Mouse (Mus musculus): ENCODE data around the gene Cbx6.
"Not testable (repeated sequence)": the region's sequence is repeated elsewhere in the genome, so short reads cannot be mapped to it uniquely, and the experiment has no call there.

Cbx6 gene

DNA sequence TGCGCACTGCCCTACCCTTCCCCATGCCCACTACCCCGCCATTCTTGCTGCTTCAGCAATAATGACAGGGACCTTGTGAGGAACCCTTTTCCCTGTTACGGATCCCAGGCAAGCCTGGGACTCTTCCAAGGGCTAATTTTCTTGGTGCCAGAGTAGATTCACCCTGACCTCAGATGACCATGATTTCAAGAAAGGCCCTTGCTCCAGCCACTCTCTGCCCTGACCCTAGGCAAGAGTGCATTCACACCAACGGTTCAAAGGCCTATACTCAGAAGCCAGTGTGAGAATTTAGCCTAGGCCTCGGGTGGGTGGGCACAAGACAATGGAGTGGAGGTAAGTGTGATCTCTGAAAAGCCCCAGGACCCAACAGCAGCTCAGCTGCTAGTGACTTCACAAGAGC lies 5.1 kb downstream of the Cbx6 start:
- DNase-seq: no peak

DNA sequence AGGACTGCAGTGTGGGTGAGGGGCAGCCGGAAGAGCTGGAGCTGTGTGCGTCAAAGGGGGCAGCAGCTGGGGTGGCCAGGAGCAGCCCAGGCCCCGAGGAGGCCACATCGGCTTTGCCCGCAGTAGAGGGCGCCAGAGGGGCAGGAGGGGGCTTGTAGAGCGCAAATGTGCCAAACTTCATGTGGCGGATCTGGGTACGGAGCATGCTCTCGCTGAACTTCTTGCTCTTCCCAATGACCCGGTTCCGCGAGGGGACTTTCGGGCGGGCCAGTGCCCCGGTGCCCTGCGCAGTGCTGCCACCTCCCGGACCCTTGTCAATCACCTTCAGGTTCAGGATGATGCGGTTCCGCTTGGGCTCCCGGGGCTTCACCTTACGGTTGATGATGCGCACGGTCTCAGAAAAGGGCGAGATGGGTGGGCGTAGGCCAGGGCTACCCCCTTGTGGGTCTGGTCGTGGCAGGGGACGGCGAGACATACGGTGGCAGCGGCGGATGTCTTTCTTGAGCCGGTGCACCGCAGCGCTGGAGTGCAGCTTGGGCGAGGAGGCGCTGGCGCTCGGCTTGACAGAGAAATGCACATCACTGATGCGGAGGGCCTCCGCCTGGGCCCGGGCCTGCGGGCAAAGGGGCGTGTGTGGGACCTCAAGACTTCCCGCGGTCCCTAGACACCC lies 6.0 kb downstream of the Cbx6 start:
- DNase-seq: peak; percentile 30

DNA sequence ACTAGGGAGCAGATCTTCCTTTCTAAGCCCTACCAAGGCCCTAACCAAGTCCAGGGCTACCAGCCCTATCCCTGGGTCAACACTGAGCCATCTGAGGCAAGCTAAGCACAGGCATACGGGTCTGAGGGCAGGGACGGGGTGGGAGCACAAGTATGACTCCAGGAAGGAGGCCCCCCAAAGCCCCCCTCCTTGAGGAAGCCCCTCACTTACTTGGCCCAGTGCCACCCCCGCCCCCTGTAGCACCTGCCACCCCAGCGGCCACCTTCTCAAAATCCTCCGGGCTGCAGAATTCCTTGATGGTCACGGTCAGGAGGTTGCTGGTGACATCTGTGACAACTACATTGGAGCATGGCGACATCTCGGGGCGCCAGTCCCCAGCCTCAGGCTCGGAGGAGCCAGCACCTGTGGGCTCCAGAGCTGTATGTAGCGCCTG lies 6.7 kb downstream of the Cbx6 start:
- no peak for DNase-seq

DNA sequence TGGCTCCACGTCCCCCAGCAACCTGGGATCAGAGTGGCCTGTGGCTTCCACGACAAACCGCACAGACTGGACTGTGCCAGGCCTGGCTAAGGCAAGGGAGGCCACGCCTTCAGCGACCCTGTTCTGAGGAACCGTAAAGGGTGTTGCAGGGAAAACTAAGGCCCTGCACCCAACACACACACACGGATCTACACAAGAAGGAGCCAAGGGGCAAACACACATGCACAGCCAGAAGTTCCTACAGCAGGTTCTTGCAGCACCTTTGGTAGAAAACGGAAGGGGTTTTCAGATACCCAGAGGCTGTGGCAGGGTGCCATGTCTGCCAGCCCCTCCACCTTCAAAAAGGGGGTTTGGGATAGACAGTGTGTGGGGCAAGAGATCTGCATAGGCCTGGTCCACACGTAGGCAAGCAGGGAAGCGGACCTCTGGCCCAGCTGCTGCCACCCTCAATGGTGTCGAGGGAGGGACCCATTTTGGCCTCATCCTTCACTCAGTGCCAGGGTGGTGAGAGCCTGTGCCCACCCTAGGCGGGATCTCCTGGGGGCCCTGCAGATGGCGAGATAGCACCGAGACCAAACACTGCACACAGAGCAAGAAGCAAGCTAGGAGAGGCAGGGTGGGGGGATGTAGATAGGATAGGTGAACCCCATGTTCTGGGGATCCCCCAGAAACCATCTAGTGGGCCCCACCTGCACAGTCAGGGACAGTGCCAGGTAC lies 7.3 kb downstream of the Cbx6 start:
- no peak for DNase-seq

DNA sequence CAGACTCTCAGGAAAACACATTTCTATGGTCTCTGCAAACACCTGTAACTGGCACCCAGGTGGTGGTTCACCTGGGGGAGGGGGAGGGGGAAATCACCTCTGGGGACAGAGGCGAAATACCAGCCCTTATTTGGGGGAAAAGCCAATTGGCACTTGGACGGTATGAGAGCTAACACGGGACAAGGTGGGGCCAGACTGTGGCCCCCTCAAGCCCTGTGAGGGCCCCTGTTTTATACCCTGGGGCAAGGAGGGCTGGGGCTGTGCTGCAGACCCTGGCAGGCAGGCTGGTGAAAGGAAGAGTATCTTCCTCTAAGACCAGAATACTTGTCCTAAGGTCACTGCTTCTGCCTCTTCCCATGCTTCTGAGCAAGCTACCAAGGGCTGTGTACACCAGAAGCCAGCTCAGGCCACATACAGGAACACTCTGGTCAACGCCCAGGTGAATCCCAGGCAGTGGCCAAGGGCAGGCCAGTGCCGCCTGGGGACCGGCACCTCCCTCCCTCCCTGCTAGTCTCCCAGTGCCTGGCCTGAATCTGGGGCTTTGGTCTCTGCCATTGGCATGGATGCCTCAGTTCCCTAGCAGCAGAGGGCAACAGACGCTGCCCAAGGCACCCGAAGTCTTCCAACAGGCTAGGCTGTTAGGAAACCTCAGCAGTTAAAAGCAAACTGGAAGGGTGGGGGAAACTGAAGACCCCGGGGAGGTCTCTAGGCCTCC lies 8.1 kb downstream of the Cbx6 start:
- no peak for DNase-seq

DNA sequence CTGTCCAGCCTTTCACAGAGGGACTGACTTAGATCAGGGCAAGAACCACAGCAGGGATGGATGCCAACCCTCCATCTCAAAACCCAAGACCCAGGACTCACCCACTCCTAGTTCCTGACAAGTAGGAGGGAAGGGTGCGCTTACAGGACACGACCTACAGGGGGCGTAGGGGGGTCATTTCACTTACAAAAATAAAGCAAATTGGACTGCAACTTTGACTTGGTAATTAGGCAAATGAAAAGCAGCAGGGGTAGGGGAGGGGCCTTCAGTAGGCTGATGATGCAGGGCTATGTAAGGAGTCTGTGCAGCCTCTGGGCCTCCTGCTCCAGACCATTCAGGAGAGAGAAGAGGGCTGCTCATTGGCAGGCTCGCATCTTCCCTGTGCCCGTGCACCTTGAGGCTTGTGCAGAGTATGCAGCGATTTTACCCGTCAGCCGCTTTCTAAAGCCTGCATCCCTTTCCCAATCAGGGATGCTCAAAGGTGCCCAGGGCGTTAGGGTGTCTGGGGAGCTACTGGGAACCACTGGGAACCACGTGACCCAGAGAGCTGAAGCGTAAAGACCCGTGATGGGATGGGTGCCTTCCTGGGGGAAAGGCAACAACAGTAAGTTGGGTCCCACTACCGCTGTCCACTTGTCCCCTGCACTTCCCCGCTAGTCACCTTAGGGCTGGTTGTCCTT lies 9.2 kb downstream of the Cbx6 start:
- DNase-seq: no peak

DNA sequence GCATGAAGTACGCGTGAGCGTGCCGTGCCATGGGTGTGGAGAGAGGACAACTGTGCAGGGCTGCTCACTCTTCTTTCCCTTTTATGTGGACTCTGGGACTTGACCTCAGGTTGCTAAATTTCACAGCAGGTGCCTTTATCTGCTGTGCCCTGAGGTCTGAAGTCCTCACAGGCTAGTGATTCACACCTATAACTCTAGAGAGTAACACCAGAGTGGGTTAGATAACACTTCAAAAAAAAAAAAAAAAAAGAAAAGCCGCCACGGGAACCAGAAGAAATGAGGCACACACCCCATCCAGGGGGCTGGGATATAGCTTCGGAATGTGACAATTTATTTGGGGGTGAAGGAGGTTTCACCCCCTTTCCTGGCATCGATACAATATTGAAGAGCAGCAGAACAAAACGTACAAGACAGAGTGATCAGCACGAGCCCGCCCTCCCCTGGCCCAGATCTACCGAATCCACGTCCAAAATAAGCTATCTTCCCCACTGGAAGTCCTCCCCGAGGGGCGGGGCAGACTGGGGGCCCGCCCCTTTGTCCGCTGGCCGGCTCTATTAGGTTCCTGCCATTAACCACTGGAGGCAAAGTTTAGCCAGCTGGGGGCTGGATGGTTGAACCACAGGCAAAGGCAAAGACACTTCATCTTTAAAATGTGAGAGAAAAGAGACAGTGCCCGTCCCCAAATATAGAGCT lies 10.8 kb downstream of the Cbx6 start:
- DNase-seq: no peak

DNA sequence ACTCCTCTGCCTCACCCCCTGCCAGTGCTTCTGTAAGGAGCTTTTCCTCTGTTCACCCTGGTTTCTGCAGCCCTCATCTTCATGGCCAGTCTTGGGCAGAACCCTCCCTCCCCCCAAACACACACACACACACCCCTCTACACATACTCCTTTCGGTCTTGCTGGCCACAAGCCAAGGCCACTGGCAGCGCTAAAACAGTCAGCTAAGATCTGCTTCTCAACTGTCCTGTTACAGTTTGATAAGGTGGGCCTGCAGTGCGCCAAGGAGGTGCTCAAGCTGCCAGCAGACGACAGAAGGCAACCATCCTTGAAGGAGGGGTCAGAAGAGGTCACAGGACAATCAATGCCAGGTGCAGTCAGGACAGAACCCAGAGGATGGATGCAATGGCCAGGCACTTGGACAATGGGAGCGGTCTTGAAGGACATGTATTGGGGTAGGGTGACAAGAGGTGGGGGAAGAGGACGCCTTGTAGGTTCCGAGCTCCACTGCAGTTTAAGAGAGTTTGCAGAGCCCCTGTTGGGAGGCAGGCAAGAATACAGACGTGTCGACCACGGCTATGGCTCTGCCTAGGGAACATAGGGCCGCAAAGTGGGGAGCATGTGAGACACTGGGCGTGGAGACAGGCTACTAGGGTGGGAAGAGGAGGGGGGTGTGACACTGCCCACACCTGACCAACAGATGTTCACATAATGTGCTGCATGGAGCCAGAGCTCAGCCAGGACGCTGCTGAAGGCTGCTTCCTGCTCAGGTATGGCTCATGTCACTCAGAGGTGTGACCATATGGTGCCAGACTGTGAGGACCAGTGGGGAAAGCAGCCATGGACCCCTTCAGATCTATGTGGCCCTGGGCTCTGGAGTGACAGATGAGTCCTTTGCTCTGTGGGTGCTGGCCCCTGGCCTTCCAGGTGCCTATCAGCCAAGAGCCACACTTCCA lies 12.0 kb downstream of the Cbx6 start:
- no peak for DNase-seq

DNA sequence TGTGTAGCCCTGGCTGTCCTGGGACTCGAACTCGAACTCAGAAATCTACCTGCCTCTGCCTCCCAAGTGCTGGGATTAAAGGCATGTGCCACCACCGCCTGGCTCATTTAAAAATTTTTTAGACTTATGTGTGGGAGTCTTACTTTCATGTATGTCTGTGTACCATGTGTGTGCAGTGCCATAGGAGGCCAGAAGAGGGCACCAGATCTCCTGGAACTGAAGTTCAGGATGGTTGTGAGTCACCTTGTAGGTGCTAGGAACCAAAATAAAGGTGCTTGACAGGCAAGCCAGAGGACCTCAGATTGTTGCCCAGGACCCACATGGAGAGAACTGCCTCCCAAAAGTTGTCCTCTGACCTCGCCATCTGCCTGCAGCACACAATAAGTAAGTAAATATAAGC lies 16.2 kb downstream of the Cbx6 start:
- DNase-seq: no peak

DNA sequence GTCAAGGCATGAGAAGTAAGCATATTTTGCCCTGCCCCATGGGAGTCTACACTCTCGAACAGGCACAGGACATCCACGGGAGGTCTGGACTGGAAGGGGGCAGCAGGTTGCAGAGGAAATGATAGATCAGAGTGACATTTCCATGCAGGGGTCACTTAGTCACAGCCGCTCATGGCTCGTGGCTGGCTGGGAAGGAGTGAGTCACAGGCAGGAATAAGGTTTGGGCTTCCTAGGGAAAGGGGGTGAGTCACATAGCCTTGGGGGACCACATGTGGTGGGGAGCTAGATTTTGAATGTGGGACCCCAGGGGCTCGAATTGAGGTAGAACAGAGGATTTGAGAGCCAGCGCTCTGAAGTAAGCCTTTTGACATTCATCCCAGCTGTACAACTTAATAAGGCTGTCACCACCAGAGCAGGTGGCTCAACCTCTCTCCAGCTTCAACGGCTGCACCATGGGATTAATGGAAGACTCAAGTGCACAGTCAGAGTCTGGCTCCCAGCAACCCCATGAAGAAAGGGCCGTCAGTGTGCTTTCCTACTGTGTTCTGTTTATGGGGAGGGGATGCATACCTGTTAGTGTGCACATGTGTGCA lies 20.7 kb downstream of the Cbx6 start:
- DNase-seq: no peak

DNA sequence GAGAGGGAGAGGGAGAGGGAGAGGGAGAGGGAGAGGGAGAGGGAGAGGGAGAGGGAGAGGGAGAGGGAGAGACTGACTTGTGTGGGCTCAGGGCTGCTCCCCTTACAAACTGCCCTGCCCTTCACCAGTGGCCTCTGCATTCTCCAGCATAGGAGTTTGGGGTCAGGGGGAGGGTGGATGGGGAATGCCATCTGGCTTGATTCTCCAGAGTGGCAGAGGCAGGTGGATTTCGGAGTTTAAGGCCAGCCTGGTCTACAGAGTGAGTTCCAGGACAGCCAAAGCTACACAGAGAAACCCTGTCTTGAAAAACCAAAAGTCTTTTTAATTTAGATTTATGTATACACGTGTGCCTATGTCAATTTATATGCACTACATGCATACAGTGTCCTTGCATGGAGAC lies 21.6 kb downstream of the Cbx6 start:
- not testable (repeated sequence) for DNase-seq

DNA sequence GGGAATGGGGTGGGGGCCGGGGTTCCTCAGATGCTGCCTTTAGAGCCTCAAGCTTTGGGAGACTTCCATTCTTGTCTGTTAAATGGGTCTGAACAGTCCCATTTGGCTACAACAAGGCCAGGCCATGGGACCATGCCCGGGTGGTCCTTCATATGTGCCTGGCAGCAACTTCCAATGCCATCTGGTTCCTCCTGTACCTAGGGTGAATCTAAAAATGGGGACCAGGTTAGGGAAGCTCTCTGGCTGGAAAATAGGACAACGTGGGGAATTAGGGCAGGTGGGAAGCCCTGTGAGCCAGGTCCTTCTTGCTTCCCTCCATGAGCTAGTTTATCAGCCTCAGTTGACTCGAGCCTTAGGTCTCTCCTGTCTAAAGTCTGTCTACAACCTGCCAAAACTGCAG lies 23.5 kb downstream of the Cbx6 start:
- no peak for DNase-seq

DNA sequence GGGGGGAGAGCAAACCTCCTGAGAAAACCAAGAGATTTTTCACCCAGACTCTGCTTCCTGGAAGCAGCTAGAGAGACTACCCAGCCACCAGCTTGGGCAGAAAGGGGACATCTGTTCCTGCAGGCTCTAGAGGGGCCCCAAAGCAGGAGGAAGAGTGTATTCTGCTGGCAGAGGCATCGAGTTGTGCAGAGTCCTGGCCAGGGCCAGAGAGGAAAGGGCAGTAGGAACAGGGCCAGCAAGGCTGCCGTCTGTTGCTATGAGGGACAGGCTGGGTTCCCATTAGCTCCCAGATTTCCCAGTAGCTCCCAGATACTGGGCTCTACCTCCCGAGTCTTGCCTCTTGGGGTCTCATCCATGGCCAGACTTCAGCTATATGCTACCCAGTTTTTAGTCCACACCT lies 24.4 kb downstream of the Cbx6 start:
- DNase-seq: no peak

DNA sequence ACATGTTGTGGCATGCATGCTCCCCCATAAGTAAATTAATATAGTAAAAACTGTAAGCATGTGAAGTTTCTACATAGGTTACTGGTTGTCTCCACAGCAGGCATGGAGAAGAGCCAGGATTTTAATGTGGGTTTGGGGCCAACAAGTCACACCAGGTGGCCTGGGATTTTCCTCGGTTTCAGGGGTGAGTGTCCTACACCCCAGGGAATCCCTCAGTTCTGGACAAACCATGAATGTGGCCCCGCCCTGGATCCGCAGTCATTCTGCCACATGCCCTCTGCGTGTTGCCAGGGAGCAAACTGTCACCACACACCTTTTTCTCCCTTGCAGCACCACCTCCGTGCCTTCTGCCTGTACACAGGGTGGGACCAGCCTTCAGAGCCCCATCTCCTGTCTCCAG lies 25.8 kb downstream of the Cbx6 start:
- no peak for DNase-seq

DNA sequence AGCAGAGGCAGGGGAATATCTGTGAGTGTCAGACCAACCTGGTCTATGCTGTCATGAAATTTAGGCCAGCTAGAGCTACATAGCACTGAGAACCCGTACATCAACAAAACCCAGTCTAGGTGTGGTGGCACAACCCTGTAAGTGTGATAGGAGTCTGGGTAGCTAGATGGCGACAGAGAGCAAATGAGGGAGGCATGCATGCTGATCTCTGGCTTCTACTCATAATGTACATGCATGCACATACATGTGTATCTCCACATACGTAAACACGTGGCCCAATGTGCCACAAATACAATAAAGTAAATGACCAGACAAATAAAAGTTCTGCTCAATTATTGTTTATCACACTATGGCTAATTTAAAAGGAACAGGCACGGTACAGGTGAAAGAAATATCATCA lies 26.4 kb downstream of the Cbx6 start:
- DNase-seq: peak; percentile 56

DNA sequence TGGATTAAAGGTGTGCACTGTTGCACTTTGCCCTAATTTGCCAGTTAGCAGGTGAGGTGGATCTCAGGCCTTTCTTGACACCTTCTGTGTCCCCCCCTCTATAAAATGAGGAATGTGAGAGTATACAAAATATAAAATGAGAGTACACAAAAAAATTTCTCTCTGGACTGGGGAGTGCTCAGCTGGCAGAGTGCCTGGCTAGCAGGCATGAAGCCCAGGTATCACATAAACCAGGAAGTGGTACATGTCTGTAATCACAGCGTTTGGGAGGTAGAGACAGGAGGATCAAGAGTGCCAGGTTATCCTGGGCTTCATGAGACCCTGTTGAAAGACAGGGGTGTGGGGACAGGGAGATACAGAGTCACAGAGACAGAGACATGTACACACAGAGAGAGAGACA lies 27.4 kb downstream of the Cbx6 start:
- no peak for DNase-seq

DNA sequence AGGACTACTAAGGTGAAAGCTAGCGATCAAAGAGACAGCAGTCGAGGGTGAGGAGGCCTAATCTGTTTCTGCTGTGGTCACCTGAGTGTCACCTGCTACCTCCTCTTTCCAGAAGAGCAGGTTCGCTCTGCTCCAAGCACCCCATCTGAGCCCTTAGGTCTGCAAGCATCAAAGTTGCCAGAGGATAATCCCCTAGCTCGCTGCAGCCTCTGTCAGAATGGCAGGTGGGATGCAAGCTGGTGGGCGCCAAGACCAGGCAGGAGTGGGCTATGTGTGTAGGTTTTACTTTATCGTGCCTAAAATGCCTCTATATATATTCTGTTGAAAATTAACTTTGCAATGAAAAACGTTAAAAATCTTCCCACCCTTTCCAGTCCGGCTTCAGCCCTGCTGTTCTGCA lies 29.2 kb downstream of the Cbx6 start:
- DNase-seq: no peak

DNA sequence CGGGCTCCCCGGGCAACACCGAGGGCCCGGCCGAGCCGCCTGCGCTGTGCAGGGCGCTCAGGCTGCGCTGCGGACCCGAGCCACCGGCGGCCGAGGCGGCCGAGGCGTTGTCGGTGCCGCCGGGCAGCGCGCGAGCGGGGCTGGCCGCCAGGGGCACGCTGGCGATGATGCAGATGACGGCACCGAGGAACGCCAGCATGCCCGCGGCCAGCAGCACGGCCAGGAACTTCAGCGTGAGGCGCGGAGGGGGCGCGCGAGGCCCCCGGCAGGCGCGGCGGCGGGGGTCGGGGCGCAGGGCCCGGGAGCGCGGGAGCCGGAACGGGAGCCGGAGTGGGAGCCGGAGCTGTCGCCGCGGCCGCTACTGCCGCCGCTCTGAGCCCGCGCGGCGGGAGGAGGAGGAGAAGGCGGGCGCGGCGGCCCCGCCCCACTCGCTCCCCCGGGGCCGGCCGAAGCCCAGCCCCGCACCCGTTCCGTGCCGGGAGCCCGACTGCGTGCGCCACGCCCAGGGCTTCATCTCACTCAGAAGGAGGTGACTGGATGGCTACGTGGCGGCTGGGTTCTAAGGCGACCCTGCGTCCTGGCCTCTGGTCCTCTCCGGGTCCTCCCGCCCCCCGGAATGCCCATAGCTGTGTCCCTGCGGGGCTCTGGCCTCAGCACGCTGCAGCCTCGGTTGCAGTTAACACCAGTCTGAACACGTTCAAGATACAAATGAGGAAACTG lies 30.0 kb downstream of the Cbx6 start, which contains the start of gene Nptxr:
TSS of gene Nptxr (minus strand) at position 415 of the 720 bp plus-strand sequence.
- DNase-seq: no peak

DNA sequence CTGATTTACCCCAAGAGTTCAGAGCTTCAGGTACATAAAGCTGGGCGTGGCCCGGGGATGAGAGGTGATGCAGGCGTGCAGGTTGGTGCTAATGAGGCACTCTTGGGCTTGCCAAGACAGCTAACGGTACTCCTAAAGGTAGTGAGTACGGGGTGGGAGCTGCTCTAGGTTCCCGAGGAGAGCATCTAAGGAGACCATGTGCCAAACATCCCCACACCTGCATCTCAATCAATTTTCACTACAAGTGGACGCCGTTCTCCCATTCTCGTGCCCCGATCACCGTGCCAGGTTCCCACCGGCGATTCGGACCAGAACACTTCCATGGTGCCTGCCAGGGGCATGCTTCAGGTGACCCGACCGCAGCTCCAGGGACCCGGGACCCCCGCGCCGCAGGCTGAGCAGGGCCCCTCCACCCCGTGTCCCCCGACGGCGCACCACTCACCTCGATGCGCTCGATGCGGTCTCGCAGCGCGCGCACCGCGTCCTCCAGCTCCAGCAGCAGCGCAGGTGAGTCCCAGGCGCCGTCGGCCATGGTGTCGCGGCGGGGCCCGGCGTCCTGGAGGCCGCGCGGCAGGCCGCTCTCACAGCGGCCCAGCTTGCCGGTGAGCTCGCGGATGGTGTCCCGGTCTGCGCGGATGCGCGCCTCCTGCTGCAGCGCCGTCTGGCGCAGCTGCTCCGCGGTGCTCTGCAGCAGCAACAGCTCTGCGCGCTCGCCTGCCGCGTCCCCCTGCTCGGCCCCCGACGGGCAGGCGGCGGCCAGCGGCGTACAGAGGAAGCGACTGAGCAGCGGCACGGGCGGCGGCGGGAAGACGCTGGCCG lies 30.7 kb downstream of the Cbx6 start:
- peak; percentile 22 for DNase-seq

DNA sequence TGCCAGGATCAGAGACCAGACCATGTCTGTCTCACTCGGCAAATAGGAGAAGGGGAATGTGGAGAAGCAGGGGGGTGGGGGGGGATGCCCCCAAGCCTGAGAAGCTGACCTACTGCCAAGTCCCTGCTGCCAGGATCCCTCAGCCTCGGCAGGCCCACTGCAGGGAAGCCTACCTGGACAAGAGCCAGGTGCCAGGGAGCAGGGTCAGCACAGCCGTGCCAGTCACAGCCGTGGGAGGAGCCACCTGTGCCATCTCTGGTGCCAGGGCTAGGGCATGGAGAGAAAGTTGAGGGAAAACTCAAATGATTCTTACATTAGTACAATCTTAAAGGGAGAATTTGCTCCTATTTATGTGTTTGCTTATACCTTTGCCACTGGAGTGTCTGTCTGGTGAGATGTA lies 32.2 kb downstream of the Cbx6 start:
- DNase-seq: no peak
